Mouse (Mus musculus) kidney, postnatal 0 days (tissue): ENCODE data around the gene Exosc7. TPM values are rescaled to one million over a fixed set of nuclear protein-coding genes. Genes with fewer than 3 reads are reported as not detected.

Experiments used
- ATAC-seq: fragments of 200-750 bp; cut with Nextera tagmentation; replicated peaks from 2 replicates; pipeline ENCODE4 v1.8.0; 2017; ENCODE audit warnings: low read depth, moderate number of reproducible peaks, moderate TSS enrichment, moderate library complexity; ENCODE audit not compliant: low FRiP score
- DNase-seq: peaks from one replicate; pipeline ENCODE4 v3.0.0-alpha.2; 2016; ENCODE audit warnings: low spot score
- H3K27ac ChIP-seq: fragments of 300-500 bp; sonication (generic); 2 replicates; pipeline ENCODE4 v1.5.1; 2014; ENCODE audit warnings: mild to moderate bottlenecking
- H3K27me3 ChIP-seq: fragments of 300-500 bp; sonication (generic); 2 replicates; pipeline ENCODE4 v1.6.1; 2014; ENCODE audit warnings: low read length, mixed read lengths; ENCODE audit not compliant: insufficient read depth
- H3K36me3 ChIP-seq: fragments of 300-500 bp; sonication (generic); 2 replicates; pipeline ENCODE4 v1.6.1; 2014; ENCODE audit warnings: low read length, mixed read lengths; ENCODE audit not compliant: insufficient read depth
- H3K4me1 ChIP-seq: fragments of 300-500 bp; sonication (generic); replicated peaks from 2 replicates; pipeline ENCODE4 v1.6.1; 2014; ENCODE audit warnings: antibody characterized with exemption, low read length, mixed read lengths; ENCODE audit not compliant: insufficient read depth
- H3K4me2 ChIP-seq: fragments of 300-500 bp; sonication (generic); 2 replicates; pipeline ENCODE4 v1.6.1; 2014; ENCODE audit warnings: mild to moderate bottlenecking, low read length, moderate library complexity, mixed read lengths
- H3K4me3 ChIP-seq: fragments of 300-500 bp; sonication (generic); replicated peaks from 2 replicates; pipeline ENCODE4 v1.5.1; 2014; ENCODE audit warnings: low read depth, low read length
- H3K9ac ChIP-seq: fragments of 300-500 bp; sonication (generic); 2 replicates; pipeline ENCODE4 v1.6.1; 2014; ENCODE audit warnings: low read depth, low read length
- H3K9me3 ChIP-seq: fragments of 300-500 bp; sonication (generic); replicated peaks from 2 replicates; pipeline ENCODE4 v1.6.1; 2016; ENCODE audit warnings: low read length, inconsistent platforms, mixed read lengths
- CTCF ChIP-seq: IDR thresholded peaks from 2 replicates; pipeline ENCODE4 v1.5.1; 2016; ENCODE audit warnings: antibody characterized with exemption, low read depth, mild to moderate bottlenecking, moderate library complexity
- WGBS: fragments of 180-500 bp; shearing (Covaris S2); extraction: QIAGEN DNeasy Blood & Tissue Kit; methylation state at CpG from one replicate; pipeline ENCODE4 v1.1.7; 2014; 5-methylcytosine and 5-hydroxymethylcytosine counted together
- polyA plus RNA-seq: library from polyadenylated mRNA; unstranded; fragments of >200 nt; fragmentation: Nextera tagmentation; extraction: Ambion mirVana; gene quantifications from 2 replicates; pipeline ENCODE4 v1.2.1, GENCODE M21; 2015

The Exosc7 gene
- polyA plus RNA-seq, 1 experiment from 2014 or later = 90.9 TPM

DNA sequence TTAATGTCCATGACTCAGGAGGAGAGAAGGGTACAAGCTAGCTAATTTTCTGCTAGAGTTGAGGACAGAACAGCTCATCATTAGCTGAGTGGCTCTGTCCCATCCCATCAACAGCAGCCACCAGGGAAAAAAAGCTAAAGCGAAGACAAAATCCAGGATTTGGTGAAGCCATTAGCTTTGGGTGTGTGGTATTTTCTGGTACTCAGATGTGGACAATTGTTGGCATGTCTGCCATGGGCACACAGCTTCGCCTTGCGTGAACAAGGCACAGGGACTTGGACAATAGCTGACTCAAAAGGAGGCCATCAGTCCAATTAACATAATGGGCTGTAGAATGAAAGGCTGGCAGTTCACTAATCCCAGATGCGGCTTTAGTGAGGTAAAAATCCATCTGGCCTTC, 61.3 kb downstream of the Exosc7 start:
- no peak overlapping the region for H3K27ac ChIP-seq
- no peak for TF ChIP-seq CTCF

DNA sequence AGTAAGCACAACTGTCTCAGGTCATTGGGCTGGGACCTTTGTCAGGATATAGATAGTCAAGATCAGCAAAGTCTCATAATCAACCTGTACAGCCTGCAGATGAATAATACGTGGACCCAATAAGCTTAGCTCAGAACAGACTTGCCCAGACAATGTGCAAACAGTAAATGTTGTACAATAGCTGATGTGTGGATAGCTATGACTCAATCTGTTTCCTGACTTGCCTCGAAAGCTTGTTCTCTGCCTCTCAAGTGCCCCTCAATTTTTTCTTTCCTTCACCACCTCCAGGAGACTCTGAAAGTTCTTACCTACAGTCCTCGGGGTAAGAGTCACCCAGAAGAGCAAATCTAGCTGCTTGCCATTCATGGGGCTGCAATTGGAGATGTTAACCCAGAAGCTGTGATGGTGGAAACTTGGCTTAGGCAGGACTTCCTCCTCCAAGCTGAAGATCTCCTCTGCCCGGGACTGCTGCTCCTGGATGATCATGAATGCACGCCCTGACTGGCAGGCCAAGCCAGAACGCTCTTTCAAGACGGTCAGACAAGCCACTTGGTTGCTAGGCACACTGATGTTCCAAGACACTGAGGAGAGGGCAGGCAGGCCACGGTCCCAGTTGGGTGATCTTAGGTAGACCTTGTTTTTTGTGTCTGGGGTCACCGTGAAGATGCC, 64.5 kb downstream of the Exosc7 start:
- 83% methylated on average over 9 of the region's 9 CpGs for WGBS
- no peak for DNase-seq
- no peak for TF ChIP-seq CTCF
- Histone ChIP-seq H3K36me3 (0 out of 2 replicates have a peak, but pooled peaks cover 4% of the 10 kb centered on the region), H3K9me3 (no peaks in the 10 kb centered on the region), H3K27me3 (no peaks in the 10 kb centered on the region), H3K4me2 (no peak overlapping the region), H3K4me3 (no peak overlapping the region), H3K9ac (no peak overlapping the region), H3K27ac (no peak overlapping the region), H3K4me1 (no peaks in the 10 kb centered on the region)
- no peak for ATAC-seq

More for the DNA sequence above, 61.3 kb downstream of the Exosc7 start:
- Histone ChIP-seq H3K27me3 (no peaks in the 10 kb centered on the region), H3K4me2 (no peak overlapping the region), H3K9me3 (no peaks in the 10 kb centered on the region), H3K4me1 (no peaks in the 10 kb centered on the region), H3K4me3 (no peak overlapping the region), H3K9ac (no peak overlapping the region), H3K36me3 (0 out of 2 replicates have a peak, but pooled peaks cover 4% of the 10 kb centered on the region)
- 81% methylated on average over 4 of the region's 4 CpGs for WGBS
- no peak for DNase-seq
- ATAC-seq = no peak

DNA sequence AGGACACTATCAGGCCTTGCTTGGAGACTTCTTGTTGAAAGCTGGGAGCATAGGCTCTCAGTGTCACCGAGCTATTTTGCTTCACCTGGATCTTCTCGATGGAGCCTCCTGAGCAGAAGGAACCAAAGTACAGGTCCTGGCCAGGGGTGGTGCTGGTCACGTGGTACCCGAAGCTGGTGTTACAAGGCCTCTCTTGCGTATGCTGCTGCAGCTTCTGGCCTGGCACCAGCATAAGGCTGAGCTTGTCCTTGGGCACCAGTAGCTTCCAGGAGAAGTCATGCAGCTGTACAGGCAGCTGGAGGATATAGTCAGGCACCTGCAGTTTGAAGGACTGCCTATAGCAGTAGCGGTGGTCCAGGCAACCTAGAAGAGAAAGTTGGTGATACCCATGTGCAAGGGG, 67.0 kb downstream of the Exosc7 start:
- ATAC-seq = no peak
- H3K9me3 ChIP-seq = no peaks in the 10 kb centered on the region
- H3K27ac ChIP-seq = no peak overlapping the region
- H3K9ac ChIP-seq = no peak overlapping the region
- H3K27me3 ChIP-seq = no peaks in the 10 kb centered on the region
- H3K36me3 ChIP-seq = no peaks in the 10 kb centered on the region
- no peak for TF ChIP-seq CTCF
- H3K4me1 ChIP-seq = no peaks in the 10 kb centered on the region
- 94% methylated on average over 6 of the region's 6 CpGs for WGBS
- DNase-seq = no peak
- H3K4me3 ChIP-seq = no peak overlapping the region
- H3K4me2 ChIP-seq = no peak overlapping the region

DNA sequence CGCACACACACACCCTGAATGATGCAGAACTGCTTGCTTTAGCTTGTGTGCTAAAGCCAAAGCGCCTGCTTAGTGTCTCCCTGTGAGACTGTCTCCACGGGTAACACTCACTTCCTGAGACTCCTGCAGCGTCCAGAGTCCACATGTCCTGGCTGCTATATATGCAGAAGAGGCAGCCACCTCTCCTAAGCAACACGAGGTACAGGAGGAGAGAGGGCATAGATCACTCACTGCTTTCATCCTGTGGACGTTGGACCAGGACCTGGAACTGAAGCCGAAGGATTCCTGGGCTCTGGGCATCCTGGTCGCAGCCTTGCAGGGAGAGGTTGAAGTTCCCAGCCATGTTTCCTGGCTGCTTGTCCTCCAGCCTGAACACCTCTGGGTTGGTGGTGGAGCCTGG, 70.2 kb downstream of the Exosc7 start:
- Histone ChIP-seq H3K27me3 (no peaks in the 10 kb centered on the region), H3K9me3 (no peaks in the 10 kb centered on the region), H3K9ac (no peak overlapping the region), H3K36me3 (no peaks in the 10 kb centered on the region), H3K4me1 (no peaks in the 10 kb centered on the region), H3K27ac (peak overlapping the region; percentile 50; the same call in 1 of the 2 replicates), H3K4me2 (no peak overlapping the region), H3K4me3 (no peak overlapping the region)
- no peak for TF ChIP-seq CTCF
- DNase-seq (peak; percentile 15), ATAC-seq (peak; percentile 93)
- 68% methylated on average over 8 of the region's 8 CpGs for WGBS

DNA sequence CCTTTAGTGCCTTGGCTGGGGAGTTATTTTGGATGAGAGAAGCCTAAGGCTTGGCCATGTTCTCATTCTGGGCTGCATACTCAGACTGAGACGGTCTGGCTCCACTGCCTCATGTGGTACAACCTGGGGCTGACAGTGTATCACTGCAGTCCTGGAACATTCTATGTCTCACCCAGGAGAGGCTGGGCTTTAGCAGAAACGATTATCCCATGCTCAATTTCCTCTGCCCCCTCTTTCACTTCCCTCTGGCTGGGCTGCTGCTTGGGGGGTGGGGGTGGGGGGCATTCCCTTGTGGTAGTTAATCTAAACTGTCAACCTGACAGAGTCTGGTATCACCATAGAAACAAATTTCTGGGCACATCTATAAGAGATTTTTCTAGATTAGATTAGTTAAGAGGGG, 72.5 kb downstream of the Exosc7 start:
- 52% methylated on average over 2 of the region's 2 CpGs for WGBS

More for the DNA sequence above, 72.5 kb downstream of the Exosc7 start:
- no peak overlapping the region for H3K27ac ChIP-seq
- no peaks in the 10 kb centered on the region for H3K4me1 ChIP-seq
- no peak overlapping the region for H3K4me3 ChIP-seq
- no peak overlapping the region for H3K4me2 ChIP-seq
- ATAC-seq (no peak), DNase-seq (no peak)
- no peaks in the 10 kb centered on the region for H3K27me3 ChIP-seq
- no peak for TF ChIP-seq CTCF
- no peaks in the 10 kb centered on the region for H3K9me3 ChIP-seq
- no peak overlapping the region for H3K9ac ChIP-seq
- no peaks in the 10 kb centered on the region for H3K36me3 ChIP-seq

Other genes starting within 250 kb of the Exosc7 start
- gene Zfp445, start 247.2 kb upstream of the Exosc7 start, polyA plus RNA-seq = 33.0 and 35.0 TPM in 2 replicates
- gene Zkscan7, start 227.5 kb upstream of the Exosc7 start, polyA plus RNA-seq = 3.7 and 4.3 TPM in 2 replicates
- gene Zfp105, start 190.1 kb upstream of the Exosc7 start, polyA plus RNA-seq = 17.0 and 18.9 TPM in 2 replicates
- gene 1110059G10Rik, start 162.2 kb upstream of the Exosc7 start, polyA plus RNA-seq = 44.0 and 47.3 TPM in 2 replicates
- 18.1 and 19.5 TPM in 2 replicates for gene Kif15, start 162.2 kb upstream of the Exosc7 start, polyA plus RNA-seq
- 34.2 and 35.6 TPM in 2 replicates for gene Tmem42, start 91.9 kb upstream of the Exosc7 start, polyA plus RNA-seq
- gene Tgm4, start 78.5 kb upstream of the Exosc7 start, polyA plus RNA-seq = 0.36 TPM in 1 of 2 replicates, not detected in the other
- 57.9 and 58.7 TPM in 2 replicates for gene Zdhhc3, start within 50 bp of the Exosc7 start, polyA plus RNA-seq
- 0.69 and 1.6 TPM in 2 replicates for gene Clec3b, start 37.7 kb downstream of the Exosc7 start, polyA plus RNA-seq
- gene Cdcp1, start 102.8 kb downstream of the Exosc7 start, polyA plus RNA-seq = 6.8 and 7.4 TPM in 2 replicates
- gene Tmem158, start 147.5 kb downstream of the Exosc7 start, polyA plus RNA-seq = 8.2 and 12.2 TPM in 2 replicates